Mouse (Mus musculus): ENCODE results near the gene Krt10.

Gene Krt10

DNA sequence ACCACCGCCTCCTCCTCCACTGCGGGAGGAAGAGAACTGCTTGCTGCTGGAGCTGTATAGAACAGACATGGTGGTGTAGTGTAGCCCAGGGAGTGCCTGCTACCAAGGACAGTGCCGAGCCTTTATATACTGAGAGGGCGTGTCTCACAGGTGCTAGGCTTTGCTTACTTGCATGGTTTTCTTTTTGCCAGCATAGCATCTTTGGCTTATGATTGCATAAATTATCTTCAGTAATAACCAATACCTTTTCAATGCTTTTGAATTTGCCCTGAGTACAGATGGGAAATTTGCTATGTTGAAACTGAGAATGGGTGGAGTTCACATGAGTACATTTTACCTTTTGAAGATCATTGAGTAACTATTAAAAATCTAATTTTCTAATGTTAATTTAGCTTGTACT is at the start of gene Krt10:
Krt10 (minus strand) TSS at position 101 of the 400 bp plus-strand sequence.
- no peak for DNase-seq (ENCODE audit: extremely low read depth, insufficient read length, low spot score)

DNA sequence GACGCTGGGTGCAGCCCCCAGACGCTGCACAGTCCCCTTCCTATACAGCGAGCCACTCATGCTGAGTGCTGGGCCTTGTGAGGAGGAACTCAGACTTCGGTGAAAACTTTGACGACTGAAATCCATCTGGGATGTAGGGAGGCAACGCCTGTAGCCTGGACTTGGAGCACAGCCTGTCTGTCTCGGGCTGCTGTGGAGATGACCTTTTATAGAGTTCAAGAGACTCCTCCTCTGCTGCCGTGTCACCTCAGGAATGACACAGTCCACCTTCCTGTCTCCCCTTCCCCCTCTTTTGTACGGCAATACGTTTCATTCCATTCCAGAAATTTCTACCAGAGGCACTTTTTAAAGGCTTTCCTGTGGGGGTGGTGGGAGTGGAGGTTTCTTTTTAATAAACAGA is 48.8 kb upstream of the Krt10 start, which contains the start of gene Krt20:
Krt20 (minus strand) TSS at position 179 of the 400 bp plus-strand sequence.
- no peak for DNase-seq (ENCODE audit: extremely low read depth, insufficient read length, low spot score)

DNA sequence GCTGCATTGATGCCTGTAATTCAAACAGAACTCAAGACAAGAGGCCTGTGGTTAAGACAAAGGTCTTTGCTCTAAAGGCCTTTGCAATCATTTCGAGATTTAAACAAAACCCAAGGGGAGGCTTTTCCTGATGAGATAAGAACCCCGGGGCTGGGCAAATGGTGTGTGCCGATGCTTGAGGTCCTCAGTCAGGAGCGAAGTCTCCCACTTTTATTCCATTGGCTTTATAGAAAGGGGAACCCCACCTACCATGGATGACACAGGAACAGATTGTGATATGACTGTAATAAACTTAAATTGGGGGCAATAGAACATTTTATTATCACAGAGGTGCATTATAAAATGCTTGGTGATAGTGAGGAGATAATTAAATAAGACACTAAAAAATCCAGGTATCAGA is 47.5 kb upstream of the Krt10 start:
- no peak for DNase-seq (ENCODE audit: extremely low read depth, insufficient read length, low spot score)

DNA sequence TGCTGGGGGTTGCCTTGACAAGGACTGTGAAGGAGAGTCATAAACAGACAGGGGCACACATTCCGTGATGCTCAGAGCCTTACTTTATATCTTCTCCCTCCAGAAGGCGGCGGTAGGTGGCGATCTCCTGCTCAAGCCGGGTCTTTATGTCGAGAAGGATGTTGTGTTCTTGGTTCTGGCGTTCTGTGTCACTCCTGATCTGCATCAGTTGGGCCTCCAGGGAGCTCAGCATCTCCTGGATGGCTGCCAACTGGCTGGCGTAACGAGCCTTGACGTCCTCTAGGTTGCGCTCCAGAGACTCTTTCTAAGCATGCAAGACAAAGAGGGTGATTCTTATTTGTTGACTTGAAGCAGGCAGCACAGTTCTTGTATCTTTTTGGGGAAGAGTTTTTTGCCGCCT is 41.5 kb upstream of the Krt10 start:
- DNase-seq (ENCODE audit: extremely low read depth, insufficient read length, low spot score) = no peak

DNA sequence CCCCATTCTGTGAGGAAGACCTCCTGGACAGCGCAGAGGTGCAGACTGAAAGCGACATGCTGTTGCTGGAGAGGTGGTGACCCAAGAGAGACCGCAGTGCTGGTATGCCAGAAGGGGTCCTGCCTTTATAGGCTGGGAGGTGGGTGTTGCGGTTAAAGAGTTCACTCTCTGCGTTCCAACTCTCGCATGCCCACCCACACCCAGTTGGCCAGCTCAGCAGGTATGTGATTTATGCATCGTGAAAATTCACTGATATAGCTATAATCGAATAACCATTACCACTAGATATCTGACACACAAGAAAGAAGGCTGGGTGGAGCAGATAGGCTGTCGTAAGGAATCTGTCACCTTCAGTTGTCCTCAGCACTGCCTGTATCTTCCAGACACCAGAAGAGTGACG is 33.0 kb upstream of the Krt10 start, which contains the start of gene Krt12:
Krt12 (minus strand) TSS at position 101 of the 400 bp plus-strand sequence.
- DNase-seq (ENCODE audit: extremely low read depth, insufficient read length, low spot score) = no peak

- no peak for DNase-seq (ENCODE audit: extremely low read depth, insufficient read length, low spot score)
Measured at GRCm38 (mm10) chr11:99420586-99420985, 31.4 kb upstream of the Krt10 start.

DNA sequence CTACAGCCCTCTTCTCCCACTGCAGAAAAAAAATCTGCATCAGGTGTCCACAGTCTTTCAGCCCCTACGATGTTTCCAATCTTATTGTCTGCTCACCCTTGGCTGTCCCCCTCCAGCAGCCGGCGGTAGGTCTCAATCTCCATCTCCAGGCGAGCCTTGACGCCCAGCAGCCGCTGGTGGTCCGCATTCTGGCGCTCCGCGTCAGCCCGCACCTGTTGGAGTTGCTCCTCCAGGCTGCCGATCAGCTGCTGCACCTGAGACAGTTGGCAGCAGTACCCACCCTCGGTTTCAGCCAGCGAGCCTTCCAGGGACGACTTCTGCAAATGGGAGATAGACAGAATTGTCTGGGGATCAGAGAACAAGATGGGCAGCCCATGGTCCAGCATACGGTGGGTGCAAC is 28.7 kb upstream of the Krt10 start:
- no peak for DNase-seq (ENCODE audit: extremely low read depth, insufficient read length, low spot score)

DNA sequence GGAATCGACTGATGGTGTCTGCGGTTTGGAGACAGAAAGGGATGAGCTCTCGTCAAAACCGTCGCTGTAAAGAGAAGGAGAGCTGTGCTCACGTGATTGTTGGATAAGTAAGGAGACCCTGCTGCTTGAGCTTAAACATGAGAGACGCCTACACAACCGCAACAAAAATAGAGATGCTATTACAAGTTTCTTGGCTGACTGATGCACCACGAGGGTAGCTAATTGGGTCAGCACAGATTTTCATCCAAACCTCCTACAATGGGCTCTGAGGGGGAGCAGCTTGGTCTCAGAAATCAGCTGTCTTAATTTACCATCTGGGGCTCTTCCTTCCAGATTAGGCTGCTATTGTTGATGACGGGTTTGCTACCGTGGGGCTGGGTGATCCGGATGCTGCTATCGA is 27.7 kb upstream of the Krt10 start:
- DNase-seq (ENCODE audit: extremely low read depth, insufficient read length, low spot score) = no peak

DNA sequence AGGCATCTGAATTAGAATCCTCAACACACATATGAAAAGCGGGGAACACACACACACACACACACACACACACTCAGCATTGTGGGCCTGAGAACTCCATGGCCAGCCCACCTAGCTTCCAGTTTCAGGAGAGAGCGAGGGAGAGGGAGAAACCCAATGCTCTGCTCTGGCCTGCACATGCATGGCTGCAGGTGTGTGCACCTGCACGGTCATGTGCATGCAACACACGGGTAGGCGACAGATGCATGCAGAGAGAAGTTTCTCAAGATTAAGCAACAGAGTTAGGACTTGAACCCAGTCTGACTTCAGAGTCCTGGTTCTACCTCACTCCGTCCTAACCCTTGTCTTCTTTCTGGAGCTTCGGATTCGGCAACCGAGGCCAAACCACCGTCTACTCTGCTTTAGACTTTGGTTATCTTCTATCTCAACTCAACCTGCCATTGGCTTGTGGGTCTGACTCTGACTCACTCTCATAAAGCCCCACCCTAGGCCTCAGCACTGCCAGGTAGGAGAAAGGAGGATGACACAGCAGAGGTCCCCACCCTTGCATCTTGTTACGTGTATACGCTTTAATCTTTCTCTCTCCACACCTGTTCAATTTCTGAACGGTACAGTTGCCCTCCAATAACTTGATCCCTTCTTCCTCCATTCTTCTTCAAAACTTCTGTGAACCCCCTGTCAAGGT is 25.4 kb upstream of the Krt10 start:
- DNase-seq (ENCODE audit: extremely low read depth, insufficient read length, low spot score) = no peak

- no peak for DNase-seq (ENCODE audit: extremely low read depth, insufficient read length, low spot score)
Measured at GRCm38 (mm10) chr11:99413247-99413646, 24.1 kb upstream of the Krt10 start.

DNA sequence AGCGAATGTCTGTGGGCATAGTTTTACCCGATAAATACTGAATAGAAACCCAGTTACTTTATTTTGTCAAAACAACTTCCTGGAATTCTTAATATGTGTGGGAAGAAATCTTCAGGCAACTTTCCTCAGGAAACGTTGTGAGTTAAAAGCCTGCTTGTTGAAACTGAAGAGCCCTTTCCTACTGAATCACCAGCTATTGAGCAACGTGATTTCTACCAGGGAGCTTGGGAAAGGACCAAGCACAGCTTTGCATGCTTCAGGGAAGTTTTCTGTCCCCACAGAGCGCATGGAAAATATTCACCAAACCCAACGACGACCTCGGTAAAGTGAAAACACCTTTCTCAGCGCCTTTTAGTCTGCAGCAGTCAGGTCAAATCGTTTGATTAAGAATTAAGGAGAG is 17.0 kb upstream of the Krt10 start:
- DNase-seq (ENCODE audit: extremely low read depth, insufficient read length, low spot score) = no peak

GRCm38 (mm10) chr11:99399956-99400549 is 10.9 kb upstream of the Krt10 start:
- DNase-seq (ENCODE audit: extremely low read depth, insufficient read length, low spot score) = no peak

GRCm38 (mm10) chr11:99398832-99399231 is 9.7 kb upstream of the Krt10 start:
- no peak for DNase-seq (ENCODE audit: extremely low read depth, insufficient read length, low spot score)

GRCm38 (mm10) chr11:99398084-99398483 is 8.9 kb upstream of the Krt10 start:
- no peak for DNase-seq (ENCODE audit: extremely low read depth, insufficient read length, low spot score)

- DNase-seq (ENCODE audit: extremely low read depth, insufficient read length, low spot score) = no peak
Measured at GRCm38 (mm10) chr11:99396661-99397060, 7.5 kb upstream of the Krt10 start.

DNA sequence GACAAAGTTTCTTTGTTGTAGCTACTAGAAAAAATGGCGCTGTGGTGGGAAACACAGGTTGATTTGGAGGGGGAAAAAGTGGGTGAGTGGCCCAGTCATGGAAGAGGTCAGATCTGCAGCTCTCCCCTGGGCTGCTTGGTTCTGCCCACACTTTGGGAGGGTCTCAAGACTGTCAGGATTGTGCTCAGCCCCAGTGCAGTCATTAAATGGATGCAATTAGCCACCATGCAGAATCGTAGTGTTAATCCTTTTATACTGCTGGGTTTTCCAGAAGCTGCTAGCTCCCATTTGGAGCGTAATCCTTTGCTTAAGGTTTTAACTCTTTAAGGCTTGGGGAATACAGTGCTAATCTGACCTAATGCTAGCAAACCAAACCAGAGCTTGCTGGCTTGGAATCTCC is 6.9 kb upstream of the Krt10 start:
- DNase-seq (ENCODE audit: extremely low read depth, insufficient read length, low spot score) = no peak

- no peak for DNase-seq (ENCODE audit: extremely low read depth, insufficient read length, low spot score)
Measured at GRCm38 (mm10) chr11:99392492-99392891, 3.3 kb upstream of the Krt10 start.

DNA sequence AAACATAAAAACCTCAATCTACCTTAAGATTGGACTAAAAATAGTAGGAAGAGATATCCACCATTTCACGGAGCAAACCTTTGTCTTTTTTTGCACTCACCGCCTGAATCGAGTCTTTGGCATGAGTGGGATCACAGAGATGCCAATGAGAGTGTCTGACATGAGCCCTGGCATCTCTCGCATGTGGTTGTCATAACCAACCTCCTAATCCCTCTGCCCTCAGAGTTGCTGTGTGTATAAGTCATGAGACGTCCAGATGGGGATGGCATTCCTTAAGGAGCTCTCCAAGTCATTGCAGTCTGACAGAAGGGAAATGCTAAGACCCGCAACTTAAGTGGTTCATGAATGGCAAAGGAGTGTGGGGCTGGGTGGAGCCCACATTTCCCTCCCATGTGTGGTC is 2.2 kb upstream of the Krt10 start:
- no peak for DNase-seq (ENCODE audit: extremely low read depth, insufficient read length, low spot score)

GRCm38 (mm10) chr11:99390866-99391265 is 1.7 kb upstream of the Krt10 start:
- no peak for DNase-seq (ENCODE audit: extremely low read depth, insufficient read length, low spot score)

- no peak for DNase-seq (ENCODE audit: extremely low read depth, insufficient read length, low spot score)
Measured at GRCm38 (mm10) chr11:99388661-99389060, 503 bp downstream of the Krt10 start.

- DNase-seq (ENCODE audit: extremely low read depth, insufficient read length, low spot score) = peak; percentile 86
Measured at GRCm38 (mm10) chr11:99385813-99386721, 3.1 kb downstream of the Krt10 start.

All from 3134 (cell line).